Mouse (Mus musculus) layer of hippocampus, adult 18-20 months (tissue): ENCODE data around the gene Fer. TPM values are rescaled to one million over a fixed set of nuclear protein-coding genes. Genes with fewer than 3 reads are reported as not detected.

Source experiments
- DNase-seq, 2 experiments: peaks; one replicate each; pipeline ENCODE4 v3.0.0; 2022; ENCODE audit warnings: low spot score in 2 of 2
- total RNA-seq, 2 experiments: library from RNA; stranded (reverse); gene quantifications; 2 replicates each; pipeline ENCODE4 v1.2.3; 2021

Fer gene
- total RNA-seq, 2 experiments from 2014 or later, result 33.5 to 35.4 TPM

DNA sequence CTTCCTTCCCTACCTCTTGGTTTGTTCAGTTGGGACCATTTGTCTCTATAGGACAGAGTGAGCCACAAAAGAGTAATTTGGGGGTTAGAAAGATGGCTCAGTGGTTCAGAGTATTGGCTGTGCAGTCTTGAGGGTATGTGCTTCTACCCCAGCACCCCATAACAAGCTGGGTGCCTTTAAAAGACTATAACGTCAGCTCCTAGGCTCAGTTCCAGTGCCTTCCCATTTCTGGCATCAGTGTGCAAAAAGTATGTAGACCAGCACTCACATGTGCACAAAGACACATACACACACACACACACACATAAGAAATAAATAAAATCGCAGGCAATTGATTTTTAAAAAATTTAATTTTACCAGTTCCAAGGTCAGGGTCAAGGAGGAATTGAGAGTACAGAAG, 222.6 kb downstream of the Fer start:
- no peak for DNase-seq

DNA sequence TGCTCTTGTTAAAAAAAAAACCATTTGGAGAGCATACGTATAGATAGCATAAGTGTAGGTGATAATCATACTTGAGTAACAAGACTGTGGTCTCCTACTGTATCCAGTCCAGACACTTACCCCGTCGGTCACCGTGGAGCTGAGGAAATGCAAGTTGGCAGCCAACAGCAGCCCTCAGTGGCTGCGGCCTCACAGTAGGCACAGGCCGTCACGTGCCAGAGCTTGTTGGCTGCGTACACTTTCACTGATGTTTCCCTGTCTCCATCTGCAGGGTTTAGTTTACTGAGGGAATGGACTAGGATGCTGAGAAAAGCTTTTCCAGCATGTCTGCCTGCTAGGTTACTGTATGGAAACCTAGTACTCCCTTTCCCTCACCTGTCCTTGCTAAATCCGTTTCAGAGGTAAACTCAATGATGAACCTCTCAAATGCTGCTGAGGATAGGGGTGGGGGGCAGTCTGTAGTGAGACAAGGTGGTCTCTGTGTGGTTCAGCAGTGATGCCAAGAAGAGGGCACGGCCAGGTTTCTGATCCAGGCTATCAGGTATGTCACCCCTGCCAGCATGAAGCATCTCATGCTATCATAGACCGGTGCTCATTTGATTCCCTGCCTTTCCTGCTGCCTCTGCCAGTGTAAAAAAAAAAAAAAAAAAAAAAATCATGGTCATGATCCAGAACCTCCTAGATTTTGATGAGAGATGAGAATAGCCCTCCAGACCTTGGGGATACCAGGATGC, 224.2 kb downstream of the Fer start:
- DNase-seq, result no peak

DNA sequence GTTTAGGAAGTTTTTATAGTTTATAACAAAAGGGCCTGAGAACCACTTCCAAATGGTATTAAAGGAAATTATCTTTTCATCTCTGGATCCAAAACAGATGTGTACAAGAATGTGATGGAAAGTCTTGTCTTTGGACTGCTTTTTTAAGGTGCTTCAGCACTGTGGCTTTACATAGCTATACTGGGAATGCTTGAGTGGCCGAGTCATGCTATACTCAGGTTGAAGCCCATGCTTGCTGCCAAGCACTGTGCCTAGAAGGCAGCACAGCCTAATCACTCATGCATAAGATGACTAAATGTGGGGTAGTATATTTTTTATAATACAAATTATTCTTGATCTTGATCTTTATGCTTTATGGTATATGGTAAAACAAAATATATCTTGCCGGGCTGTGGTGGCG, 225.0 kb downstream of the Fer start:
- DNase-seq, result no peak

DNA sequence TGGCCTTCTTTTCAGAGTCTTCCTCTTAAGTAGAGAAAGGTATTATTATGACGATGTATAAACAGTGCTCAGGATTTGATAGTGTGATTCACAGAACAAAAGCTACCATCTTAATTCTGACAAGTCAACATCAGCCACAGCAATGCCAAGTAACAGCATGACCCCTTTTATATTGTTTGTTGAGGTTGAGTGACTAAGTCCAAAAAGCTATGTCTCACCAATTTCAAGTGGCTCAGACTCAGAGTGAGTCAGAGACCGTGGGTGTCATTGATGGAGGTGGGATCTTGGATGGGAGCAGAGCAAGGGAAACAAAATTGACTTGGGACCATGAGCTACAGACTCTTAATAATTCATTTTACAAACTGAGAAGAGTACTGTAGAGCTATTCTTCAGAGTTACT, 230.9 kb downstream of the Fer start:
- DNase-seq, result no peak

DNA sequence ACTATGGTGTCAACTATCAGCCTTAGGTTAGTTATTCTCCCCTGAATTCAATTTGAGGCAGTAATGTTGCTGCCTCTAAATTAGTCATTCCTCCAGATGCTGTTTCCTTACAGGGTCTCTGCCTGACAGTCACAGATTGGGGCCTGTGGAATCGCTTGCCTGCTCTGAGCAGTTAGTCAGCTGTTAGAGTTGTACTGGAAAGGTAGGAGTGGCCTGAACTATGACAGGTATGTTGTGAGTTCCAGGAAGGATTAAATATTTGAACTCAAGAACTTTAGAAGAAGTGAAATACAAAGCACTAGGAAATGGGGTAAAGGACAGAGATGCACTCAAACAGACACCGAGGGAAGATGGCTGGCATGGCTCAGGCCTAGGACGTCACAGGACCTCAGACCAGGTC, 233.9 kb downstream of the Fer start:
- DNase-seq, result no peak

DNA sequence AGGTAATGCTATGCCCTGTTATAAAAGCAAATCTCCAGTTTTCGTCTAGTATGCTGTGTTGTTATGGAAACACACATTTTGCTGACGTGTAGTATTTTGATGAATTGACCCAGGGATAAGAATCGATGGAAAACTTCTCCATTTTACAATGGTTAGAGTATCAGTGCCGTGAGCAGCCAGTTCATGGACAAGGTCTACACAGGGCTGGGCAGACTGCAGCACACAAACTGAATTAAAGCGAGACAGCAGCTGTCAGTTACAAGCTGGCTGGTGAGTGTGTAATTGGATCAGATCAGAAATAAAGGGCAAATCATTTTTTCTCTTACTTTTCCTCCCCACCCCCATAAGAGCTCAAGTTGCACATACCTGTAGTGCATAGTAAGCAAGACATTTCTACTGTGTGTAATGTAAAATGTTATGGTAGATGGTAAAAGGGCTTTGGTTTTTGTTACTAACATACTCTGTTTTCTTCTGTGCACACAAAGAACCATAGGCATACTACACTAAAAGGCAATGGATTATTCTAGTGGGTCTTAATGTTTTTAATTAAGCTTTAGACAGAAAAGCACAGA, 235.0 kb downstream of the Fer start:
- DNase-seq, result no peak

DNA sequence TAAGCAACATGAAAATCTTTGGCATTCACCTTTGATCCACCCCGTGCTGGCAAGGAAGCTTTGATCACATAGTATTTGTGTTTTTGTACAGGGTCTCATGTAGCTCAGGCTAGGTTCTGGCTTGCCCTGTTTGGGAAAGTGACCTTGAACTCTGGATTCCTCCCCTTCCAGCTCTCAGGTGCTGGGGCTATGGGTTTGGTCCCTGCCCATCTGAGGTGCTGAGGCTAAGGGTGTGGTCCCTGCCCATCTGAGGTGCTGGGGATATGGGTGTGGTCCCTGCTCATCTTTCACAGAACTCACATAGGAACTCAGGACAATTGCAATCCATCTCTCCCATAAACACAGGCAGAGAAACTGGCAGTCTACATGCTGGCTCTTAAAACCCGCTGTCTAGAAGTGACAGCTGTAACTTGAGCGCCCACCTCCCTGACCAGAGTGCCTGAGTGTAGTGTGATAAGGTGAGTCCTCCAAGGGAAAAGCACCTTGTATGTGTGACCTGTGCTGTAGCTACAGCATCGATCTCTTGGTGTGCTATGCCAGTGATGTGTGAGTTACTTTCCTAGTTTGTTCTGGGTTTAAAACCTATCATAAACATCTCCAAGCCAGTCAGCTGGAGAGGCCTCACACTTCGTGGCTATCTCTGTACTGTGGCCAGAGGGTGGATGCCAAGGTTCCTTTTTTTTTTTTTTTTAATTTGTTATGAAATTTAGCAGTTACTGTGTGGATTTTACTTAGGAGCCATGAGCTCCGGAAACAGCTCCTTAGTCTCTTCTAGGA, 236.7 kb downstream of the Fer start:
- no peak for DNase-seq

DNA sequence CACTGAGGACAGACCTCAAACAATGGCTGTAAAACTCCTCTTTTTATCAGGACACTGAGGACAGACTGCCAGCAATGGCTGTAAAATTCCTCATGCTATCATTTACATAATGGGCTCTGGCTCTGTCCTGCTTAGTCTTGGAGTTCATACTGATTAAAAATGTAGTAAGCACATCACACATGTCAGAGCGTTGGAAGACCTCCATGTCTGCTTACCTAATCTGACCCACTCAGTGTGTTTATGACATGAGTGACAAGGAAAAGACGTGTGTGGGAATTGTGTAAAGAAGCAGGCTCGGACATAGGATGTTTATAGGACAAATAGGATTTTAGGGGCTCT, 237.3 kb downstream of the Fer start:
- no peak for DNase-seq

DNA sequence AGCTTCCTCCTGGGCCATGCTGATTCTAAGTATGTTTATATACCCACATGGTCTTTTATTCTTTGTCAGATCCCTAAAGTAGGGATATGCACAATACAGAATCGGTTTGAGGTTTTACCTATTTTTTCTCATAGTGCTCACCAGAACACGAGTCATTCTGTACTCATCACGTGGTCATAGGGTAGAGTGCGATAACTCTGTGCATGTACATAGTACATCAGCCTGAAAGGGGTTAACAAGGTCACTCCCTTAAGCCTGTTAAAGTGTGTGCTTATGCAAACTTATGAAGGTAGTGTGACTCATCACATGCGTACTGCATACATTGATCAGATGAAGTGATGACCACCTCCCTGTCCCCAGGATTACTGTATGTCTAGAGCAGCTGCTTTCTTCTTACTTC, 245.9 kb downstream of the Fer start:
- DNase-seq, result no peak

DNA sequence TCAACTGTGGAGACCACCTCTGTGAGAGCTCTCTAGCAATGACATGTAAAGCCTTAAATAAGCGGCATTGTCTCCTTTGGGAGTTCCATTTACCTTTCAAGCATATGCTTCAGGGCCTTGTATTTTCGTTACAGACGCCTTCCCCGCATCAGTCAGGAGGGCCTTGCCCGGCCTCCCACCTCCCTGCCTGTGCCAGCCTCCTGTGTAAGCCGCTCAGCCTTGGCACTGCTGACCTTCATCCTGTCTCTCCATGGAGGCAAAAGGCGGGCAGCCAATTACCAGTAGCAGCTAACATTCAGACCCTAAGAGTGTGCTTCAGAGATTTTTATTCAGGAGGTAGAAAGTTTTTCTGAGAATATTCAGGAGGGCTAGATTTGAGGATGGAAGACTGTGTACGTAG, 247.0 kb downstream of the Fer start:
- no peak for DNase-seq

DNA sequence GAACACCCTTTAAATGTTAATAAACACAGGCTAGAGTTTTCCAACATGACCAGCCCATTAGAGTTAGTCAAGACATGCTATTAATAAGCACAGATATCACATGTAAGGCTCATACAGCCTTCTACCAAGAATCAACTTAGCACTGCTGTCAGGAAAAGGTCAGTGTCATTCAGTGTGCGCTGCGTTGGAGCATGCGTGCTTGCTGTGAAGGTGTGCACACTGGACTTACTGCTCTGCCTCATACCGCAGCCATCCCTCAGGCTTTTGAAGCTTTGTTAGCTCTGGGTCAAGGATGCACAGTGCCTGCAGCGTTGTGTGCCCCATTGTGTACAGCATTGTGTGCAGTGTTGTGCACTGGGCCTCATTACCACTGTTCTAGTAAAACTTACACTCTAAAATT, 250.8 kb downstream of the Fer start:
- no peak for DNase-seq

DNA sequence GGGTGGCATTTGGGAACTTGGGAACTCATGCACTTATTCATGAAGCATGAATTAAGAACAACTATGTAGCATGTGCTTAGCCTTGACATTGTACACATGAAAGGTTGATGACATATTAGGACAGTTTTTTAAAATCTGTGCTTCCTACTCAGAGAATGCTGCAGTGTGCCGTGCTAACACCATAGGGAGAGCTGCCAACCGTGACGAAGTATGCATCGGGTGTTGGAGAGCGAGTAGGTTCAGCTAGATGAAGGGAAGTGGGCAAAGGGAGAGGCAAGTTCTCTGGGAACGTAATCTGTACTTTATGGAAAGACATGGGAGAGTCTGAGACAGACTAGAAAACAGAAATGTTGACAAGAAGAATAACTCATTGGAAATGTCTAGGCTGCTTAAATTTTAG, 253.9 kb downstream of the Fer start:
- no peak for DNase-seq

DNA sequence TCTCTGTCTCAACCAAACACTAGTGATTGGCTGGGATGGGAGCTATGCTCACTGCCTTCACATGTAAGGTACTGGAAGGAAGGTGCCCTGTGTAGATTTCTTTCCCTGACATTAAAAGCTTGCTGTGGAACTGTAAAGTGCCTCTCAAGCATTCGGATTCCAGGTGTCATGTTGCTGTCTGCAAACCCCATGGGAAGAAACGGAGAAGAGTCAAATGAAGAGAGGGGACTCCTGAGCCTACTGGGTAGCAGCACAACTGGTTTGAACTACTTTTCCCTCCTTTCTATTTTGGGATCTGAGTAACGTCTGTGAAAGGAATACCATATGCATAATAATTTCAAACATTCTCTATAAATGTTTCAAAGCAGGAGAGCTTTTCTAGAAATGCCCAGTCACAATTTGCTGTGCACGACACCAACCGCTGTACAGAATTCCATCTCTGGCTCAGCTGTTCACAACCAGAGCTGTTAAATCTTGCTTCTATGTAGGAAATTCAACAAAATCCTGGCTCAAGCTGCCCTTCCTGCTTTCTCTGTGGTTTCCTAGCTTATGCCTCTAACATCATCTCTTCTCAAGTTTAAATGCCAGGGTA, 256.9 kb downstream of the Fer start:
- DNase-seq, result no peak

DNA sequence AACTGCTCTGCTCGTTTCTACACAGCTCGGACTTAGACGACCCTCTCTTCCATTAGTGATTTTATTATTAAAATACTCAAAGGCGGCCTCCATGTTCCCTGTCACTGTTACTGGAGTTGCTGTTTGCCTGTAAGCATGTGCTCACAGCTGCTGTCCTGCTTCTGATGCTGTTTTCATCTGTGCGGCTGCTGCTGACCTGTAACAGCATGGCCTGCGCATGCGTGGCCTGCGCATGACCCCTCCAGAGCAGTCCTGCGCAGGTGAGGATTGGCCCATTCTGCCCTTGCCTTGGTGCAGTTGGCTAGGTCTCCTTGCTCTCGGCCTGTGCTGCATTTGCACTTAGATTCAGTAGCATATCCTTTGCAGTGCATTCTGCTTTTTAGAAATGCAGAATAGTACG, 259.7 kb downstream of the Fer start:
- DNase-seq, result no peak

DNA sequence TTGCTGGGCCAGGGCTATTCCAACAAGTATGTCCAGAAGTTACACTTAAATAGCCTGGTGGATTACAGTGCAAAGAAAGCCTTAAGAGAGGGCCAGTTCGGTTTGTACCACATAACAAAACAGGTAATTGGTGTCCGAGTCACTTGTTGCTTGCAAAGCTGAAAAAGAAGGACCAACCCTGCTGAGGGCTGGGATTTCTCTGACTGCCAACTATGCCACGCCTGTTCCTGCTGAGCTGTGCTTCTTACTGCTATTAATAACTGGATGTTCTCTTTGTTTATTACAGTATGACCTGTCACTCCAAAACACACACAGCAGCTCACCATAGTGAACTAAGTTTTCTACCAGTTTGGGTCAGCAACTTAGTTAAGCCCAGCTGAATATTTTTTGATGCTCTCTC, 260.9 kb downstream of the Fer start:
- no peak for DNase-seq

DNA sequence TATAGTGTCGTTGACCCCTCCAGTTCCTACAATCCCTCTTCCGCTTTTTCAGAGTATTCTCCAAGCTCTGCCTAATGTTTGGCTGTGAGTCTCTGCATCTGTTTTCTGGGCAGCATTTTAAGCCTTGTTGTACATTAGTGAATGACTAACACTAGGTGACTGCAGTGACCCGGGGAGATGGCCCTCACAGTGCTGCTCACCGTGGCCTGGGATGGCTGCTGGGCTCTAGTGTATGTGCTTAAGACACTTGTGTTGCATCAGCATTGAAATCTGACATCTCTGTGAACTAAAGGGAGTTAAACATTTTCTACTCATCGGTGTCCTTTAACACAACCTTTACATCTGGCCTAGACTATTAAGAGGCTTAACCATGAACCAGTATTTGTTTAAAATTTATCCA, 264.0 kb downstream of the Fer start:
- no peak for DNase-seq

DNA sequence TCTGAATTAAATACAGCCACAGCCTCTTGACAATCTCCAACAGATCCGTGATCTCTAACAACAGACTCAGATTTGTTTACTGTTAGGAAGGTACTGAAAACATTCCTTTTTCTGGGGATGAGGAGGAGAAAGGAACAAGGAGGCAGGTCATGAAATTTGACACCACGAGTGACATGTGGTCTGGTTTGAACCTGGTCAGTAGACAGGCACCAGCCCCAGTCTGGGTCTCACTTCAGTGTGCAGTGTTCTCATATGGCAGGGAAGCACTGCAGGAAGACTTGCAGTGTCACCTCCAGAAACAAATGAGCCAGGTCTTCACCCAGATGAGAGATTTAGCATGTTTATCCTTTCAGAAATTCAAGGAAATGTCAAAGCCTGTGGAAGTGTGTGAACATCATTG, 266.9 kb downstream of the Fer start:
- no peak for DNase-seq

DNA sequence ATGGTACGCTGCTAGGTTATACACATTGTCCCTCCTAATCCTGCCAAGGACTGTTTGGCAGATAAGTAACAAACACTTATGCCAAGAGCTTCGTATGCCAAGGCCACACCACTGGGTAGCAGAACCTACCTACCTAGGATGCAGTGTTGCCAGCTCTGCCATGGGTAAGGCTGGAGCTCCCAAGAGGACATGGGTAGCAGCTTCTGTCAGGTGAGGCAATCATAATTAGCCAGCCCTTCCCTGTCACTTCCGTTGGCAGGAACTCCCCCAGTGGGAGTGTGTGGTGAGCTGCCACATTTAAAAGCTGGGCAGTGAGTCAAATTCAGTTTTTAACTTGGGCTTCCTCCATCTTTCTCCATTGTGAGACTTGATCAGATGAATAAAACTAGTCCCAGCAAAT, 267.5 kb downstream of the Fer start:
- peak; percentile 67 to 88 for DNase-seq

DNA sequence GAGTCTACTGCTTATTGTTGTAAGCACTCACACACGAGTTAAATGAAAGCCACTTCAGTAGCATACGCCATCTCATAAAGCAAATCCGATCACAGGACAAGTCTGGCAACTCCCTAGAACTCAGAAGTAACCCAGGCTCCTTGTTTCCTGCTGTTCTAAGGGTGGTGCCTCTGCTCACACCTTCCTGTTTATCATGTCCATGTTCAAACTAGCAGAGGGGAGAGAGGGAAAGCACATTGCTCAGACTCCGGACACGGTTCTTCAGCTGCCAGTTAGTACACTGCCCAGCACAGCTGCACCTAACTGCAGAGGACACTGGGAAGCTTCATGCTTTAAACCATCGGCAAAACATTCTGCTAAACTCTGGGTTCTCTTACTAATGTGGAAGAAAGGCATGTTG, 269.3 kb downstream of the Fer start:
- no peak for DNase-seq

DNA sequence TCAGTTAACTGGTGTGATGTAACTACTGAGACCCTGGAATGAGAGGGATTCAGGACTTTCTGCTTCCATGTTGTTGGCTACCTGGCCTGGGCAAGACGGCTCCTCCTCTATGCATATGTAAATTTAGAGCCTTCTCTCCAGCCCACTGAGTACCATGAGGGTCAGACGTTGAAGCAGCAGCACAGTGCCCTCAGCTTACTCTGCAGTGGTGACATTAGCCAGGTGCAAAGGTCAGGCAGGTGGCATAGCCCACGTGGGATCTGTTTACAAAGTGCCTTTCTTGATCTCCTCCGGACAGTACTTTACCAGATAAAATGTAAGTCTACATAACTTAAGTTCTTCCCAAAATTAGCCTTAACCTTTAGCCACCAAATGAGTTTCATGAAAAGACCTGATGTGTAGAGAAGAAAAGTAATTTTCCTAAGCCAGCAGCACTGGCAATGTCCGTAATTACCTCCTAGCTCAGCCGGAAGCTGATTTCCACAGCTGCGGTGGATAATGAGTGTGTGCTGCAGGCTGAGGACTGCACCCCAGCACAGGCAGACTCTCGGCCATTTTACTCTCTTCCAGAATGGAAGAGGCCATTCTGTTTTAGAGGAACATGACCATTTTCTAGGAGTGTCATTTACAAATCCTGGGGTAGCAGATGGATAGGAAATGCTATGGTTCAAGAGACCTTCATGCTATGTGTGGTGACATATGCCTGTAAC, 273.2 kb downstream of the Fer start:
- no peak for DNase-seq

DNA sequence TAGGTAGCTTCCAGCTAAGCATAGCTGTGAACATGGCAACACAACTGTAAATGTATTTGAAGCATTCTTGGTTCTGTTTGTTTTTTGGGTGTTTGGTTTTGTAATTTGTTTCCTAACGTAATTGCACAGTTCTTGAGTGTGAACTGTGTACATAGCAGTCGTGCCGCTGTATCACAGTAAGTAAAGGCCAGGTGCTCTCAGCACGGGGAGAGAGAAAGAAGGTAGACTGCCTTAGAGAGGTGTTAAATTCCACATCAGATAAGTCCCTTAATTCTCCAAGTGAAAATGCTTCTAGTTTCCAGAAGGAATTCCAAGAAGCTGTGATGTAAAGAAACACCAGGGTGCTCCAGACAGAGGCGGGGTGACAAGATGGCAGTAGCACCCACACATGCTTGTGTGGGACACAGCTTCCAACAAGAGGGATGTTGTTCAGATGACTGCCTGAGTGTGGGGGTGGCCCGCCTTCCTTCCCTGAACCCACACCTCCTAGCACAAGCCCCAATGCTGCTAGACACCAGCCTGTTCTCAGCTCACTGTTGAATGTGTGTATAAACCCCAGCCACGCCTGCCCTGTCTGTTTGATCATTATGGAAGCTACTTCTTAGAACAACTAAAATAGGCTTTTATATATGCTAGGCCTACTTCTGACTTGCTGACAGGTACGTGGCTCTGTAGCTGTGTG, 275.3 kb downstream of the Fer start:
- DNase-seq, result no peak
